8 mouse cellular contexts compared by ENCODE assay signal in the genomic region with DNA sequence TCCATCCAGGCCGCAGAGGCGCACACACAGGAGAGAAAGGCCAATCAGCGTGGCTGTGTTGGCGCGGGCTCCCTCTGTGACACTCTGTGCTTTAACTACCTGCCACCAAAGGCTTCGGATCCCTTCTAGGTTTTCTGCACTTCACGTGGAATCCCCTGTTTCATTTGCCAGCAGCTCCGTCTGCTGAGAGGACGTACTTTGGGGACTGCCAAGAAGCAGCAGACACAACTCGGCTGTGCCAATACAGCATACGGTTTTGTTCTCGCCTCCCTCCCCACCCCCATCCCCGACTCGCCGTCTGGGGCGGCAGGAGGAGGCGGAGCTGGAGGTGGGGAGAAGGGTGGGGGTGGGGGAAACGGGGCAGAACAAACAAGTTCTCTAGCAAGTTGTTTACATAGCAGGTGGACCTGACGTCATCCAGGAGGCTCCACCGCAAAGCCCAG. TPM values are rescaled to one million over a fixed set of nuclear protein-coding genes. Genes with fewer than 3 reads are reported as not detected.
DNase-seq lines count a peak whose midpoint lies in the region; ATAC-seq and TF ChIP-seq lines count a peak whose summit lies in the region.

No protein-coding gene starts in this region.

- peak; percentile 82 for ATAC-seq in hindbrain, embryonic 13.5 days (ENCODE audit: low FRiP score)

- H3K4me2 ChIP-seq in hindbrain, embryonic 13.5 days, result peak overlapping the region; percentile 97

- peaks cover 41% of the 10 kb centered on the region for H3K27me3 ChIP-seq in hindbrain, embryonic 13.5 days

- H3K4me1 ChIP-seq in hindbrain, embryonic 13.5 days (replicated peaks), result peaks cover 40% of the 10 kb centered on the region

- H3K4me3 ChIP-seq in hindbrain, embryonic 13.5 days, result peak overlapping the region; percentile 74
- H3K4me3 ChIP-seq in left cerebral cortex, adult 2 months, result peak overlapping the region; percentile 78

- DNase-seq in Muller cell, postnatal 12 days (ENCODE audit: inconsistent ontology term), result peak; percentile 84
- peak; percentile 85 to 88 for DNase-seq in cerebellum, postnatal 14 days
- DNase-seq in frontal cortex, postnatal 36 days (ENCODE audit: low spot score in 2 of 2), result peak; percentile 62 to 71
- DNase-seq in left cerebral cortex, adult 2 months (ENCODE audit: extremely low spot score in 1 of 2, low spot score in 2 of 2), result peak; percentile 49 to 56
- DNase-seq in lung, postnatal 25 days (ENCODE audit: low spot score), result peak; percentile 75
- DNase-seq in right cerebral cortex, postnatal 4 days, result peak; percentile 80
- DNase-seq in thymus, adult 18-20 months, result no peak

- under 1% methylated on average over 20 of the region's 20 CpGs for WGBS in hindbrain, embryonic 13.5 days

- H3K27ac ChIP-seq in hindbrain, embryonic 13.5 days, result peak overlapping the region; percentile 71
- 0 out of 2 replicates have a peak overlapping the region, but pooled peaks have one; percentile 28 for H3K27ac ChIP-seq in left cerebral cortex, adult 2 months

- H3K9ac ChIP-seq in hindbrain, embryonic 13.5 days, result peak overlapping the region; percentile 79

- no peak for TF ChIP-seq CTCF in left cerebral cortex, adult 2 months (IDR thresholded peaks at IDR 0.05)

- no peaks in the 10 kb centered on the region for H3K36me3 ChIP-seq in hindbrain, embryonic 13.5 days

- intact Hi-C loops in left cerebral cortex, adult 2 months (cut with DNase I), result no loop called here

- H3K9me3 ChIP-seq in hindbrain, embryonic 13.5 days, result no peaks in the 10 kb centered on the region

RNA-seq across cellular contexts. Expression of a gene that starts 0.5 kb away (rescaled TPM):
- 43.2 and 52.2 TPM in 2 replicates for polyA plus RNA-seq in hindbrain, embryonic 13.5 days (2015; fragmentation: Nextera tagmentation; extraction: Ambion mirVana)
- total RNA-seq in left cerebral cortex, adult 2 months (2021), result 10 to 100 TPM in 1 of 2 experiments, 1 to 10 TPM in 1; 7.3 to 11.2 TPM

Comparison
In these comparisons a context has a peak if more than half of its experiments do, and no peak if none do; other contexts are left out.
1. DNase-seq: peak in Muller cell, postnatal 12 days (single experiment), cerebellum, postnatal 14 days (2 of 2), frontal cortex, postnatal 36 days (2 of 2), left cerebral cortex, adult 2 months (2 of 2), lung, postnatal 25 days (single experiment) and right cerebral cortex, postnatal 4 days (single experiment); none in thymus, adult 18-20 months (0 of 2).